Mouse (Mus musculus) NIH3T3 (cell line): ENCODE data around the gene Eef1g.
A peak's percentile ranks its signal among the peaks of the same experiment; 100 is the strongest.

ENCODE experiments used
- DNase-seq: peaks from one replicate; pipeline ENCODE4 v3.0.0-alpha.2; 2012; ENCODE audit warnings: low read depth

Eef1g gene

GRCm38 (mm10) chr19:8966590-8967372, at the start of gene Eef1g:
Eef1g (plus strand) TSS chr19:8967041.
- peak; percentile 100 for DNase-seq

GRCm38 (mm10) chr19:8919000-8919399, 47.8 kb upstream of the Eef1g start:
- no peak for DNase-seq

- peak; percentile 25 for DNase-seq
Observed at GRCm38 (mm10) chr19:8919684-8920072, 47.2 kb upstream of the Eef1g start.

- DNase-seq: peak; percentile 97
Observed at GRCm38 (mm10) chr19:8920073-8920736, 46.6 kb upstream of the Eef1g start, which contains the start of gene B3gat3. B3gat3 (plus strand) TSS chr19:8920374.

GRCm38 (mm10) chr19:8920836-8921291, 46.0 kb upstream of the Eef1g start:
- peak; percentile 81 for DNase-seq

- DNase-seq: no peak
Observed at GRCm38 (mm10) chr19:8921741-8922140, 45.1 kb upstream of the Eef1g start.

GRCm38 (mm10) chr19:8926766-8927165, 40.1 kb upstream of the Eef1g start:
- DNase-seq: no peak

- DNase-seq: no peak
Observed at GRCm38 (mm10) chr19:8927891-8928525, 38.8 kb upstream of the Eef1g start.

GRCm38 (mm10) chr19:8928689-8929223, 38.1 kb upstream of the Eef1g start:
- DNase-seq: no peak

GRCm38 (mm10) chr19:8929224-8930088, 37.4 kb upstream of the Eef1g start, which contains the start of the genes Rom1 and Eml3:
Rom1 (minus strand) TSS chr19:8929356.
Eml3 (plus strand) TSS chr19:8929552.
- peak; percentile 82 for DNase-seq

GRCm38 (mm10) chr19:8930117-8930516, 36.7 kb upstream of the Eef1g start:
- DNase-seq: peak; percentile 44

GRCm38 (mm10) chr19:8930771-8931170, 36.1 kb upstream of the Eef1g start:
- DNase-seq: no peak

GRCm38 (mm10) chr19:8936736-8937135, 30.1 kb upstream of the Eef1g start:
- DNase-seq: no peak

- DNase-seq: no peak
Observed at GRCm38 (mm10) chr19:8940526-8941133, 26.2 kb upstream of the Eef1g start.

- DNase-seq: no peak
Observed at GRCm38 (mm10) chr19:8941136-8941514, 25.7 kb upstream of the Eef1g start.

GRCm38 (mm10) chr19:8941515-8942217, 25.2 kb upstream of the Eef1g start, which contains the start of gene Mta2:
Mta2 (plus strand) TSS chr19:8941875.
- peak; percentile 99 for DNase-seq

GRCm38 (mm10) chr19:8942276-8942964, 24.4 kb upstream of the Eef1g start:
- peak; percentile 70 for DNase-seq

GRCm38 (mm10) chr19:8943047-8943446, 23.8 kb upstream of the Eef1g start:
- peak; percentile 50 for DNase-seq

- DNase-seq: no peak
Observed at GRCm38 (mm10) chr19:8944062-8944461, 22.8 kb upstream of the Eef1g start.

- DNase-seq: peak; percentile 75
Observed at GRCm38 (mm10) chr19:8944750-8945149, 22.1 kb upstream of the Eef1g start.
